Mouse (Mus musculus): ENCODE results near the gene Pdgfc. TPM values are rescaled to one million over a fixed set of nuclear protein-coding genes. Genes with fewer than 3 reads are reported as not detected.

Pdgfc gene
- total RNA-seq, 2 experiments from 2014 or later: 5.4 to 5.5 TPM

DNA sequence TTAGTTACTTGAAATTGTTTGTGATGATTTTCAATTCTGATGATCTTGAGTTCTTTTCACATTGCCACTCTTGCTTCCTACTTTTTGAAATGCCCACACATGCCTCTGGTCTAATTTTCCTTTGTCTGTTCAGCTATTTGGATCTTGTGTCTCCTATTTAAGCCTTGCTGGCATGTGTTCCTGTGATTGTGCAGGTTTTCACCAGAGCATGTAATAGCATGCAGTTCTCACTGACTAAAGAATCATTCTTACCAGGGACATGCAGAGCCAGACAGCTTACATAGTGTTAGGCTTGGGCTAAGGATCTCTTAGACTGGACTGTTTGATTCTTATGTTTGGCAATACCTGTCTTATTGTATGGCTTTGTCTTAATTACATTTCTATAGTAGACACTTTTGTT is 107.5 kb downstream of the Pdgfc start:
- TF ChIP-seq CTCF (conservative IDR thresholded peaks at IDR 0.05): no peak

GRCm38 (mm10) chr3:81149109-81149521 is 112.9 kb downstream of the Pdgfc start:
- peak; percentile 31 to 54 for DNase-seq (ENCODE audit: low spot score in 2 of 2)

More for the DNA sequence above, 107.5 kb downstream of the Pdgfc start:
- no peak for DNase-seq (ENCODE audit: low spot score in 2 of 2)
- Histone ChIP-seq H3K4me3 (no peak overlapping the region), H3K27ac (no peak overlapping the region)

GRCm38 (mm10) chr3:81150228-81150627 is 114.0 kb downstream of the Pdgfc start:
- no peak for TF ChIP-seq CTCF (conservative IDR thresholded peaks at IDR 0.05)

More at GRCm38 (mm10) chr3:81149109-81149521, 112.9 kb downstream of the Pdgfc start:
- no peak for TF ChIP-seq CTCF (conservative IDR thresholded peaks at IDR 0.05)
- Histone ChIP-seq H3K4me3 (no peak overlapping the region), H3K27ac (peak overlapping the region; percentile 80)

DNA sequence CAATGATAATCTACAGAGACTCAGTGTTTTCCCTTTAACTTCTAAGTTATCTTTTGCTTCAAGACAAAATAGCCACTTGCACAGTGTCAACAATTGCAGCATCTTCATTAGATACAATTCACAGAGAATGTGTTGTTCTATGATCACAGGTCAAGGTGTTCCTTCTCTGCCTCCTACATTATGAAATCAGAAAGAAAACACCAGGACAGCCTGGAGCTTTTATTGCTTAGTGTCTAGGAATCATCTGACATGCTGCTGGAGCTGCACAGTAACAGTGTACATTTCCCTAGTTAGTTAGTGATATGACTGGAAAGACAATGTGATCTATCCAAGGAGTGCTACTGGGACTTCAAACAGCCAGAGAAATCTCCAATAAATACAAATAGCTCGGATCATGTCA is 118.2 kb downstream of the Pdgfc start:
- H3K4me3 ChIP-seq: no peak overlapping the region
- DNase-seq (ENCODE audit: low spot score in 2 of 2): no peak
- H3K27ac ChIP-seq: no peak overlapping the region
- no peak for TF ChIP-seq CTCF (conservative IDR thresholded peaks at IDR 0.05)

More at GRCm38 (mm10) chr3:81150228-81150627, 114.0 kb downstream of the Pdgfc start:
- Histone ChIP-seq H3K4me3 (no peak overlapping the region), H3K27ac (no peak overlapping the region)
- no peak for DNase-seq (ENCODE audit: low spot score in 2 of 2)

DNA sequence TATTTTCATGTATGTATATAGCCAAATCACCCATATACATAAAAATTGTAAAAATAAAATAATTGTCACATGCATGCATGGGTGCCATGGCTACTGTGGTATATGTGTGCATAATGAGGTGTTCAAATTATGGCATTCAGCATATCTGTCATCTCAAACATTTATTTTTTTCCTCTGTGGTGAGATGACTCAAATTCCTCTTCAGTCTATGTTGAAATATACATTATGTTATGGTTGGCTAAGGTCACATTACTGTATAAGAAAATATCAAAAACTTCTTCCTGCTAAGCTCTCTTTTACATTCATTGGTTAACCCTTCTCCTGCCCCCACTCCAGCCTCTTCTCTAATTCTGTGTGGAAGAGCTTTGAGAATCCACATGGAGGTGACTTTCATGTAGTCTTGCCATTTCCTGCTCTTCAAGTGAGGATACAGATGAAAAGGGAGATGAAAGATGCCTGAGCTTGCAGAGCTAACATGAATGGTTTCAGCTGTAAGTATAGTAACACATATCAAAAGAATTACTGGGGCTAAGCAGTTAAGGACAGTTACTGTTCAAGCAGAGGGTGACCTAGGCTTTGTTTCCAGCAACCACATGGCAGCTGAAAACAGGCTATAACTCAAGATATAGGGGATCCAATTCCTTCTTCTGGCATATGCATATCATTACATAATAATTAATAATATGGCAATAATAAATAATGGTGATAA is 124.4 kb downstream of the Pdgfc start:
- no peak for TF ChIP-seq CTCF (conservative IDR thresholded peaks at IDR 0.05)

DNA sequence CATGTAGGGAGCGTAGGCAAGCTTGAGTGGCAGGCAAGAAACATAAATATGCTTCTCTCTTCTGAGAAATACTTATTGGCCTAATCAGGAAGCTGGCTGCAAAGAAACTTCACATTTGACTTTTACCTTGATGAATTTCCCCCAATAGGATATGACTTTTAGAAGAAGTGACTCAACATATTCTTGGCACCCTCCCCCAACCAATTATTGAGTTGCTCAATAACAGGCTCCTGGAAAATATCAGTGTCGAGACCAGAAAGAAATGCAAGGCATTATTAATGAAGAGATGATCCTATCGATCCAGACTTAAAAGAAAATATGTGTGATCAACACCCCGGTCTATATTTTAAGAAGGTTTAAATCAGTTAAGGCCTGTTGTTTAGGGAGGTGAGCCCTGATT is 125.9 kb downstream of the Pdgfc start:
- Histone ChIP-seq H3K4me3 (no peak overlapping the region), H3K27ac (no peak overlapping the region)
- DNase-seq (ENCODE audit: low spot score in 2 of 2): no peak
- TF ChIP-seq CTCF (conservative IDR thresholded peaks at IDR 0.05): no peak

More for the DNA sequence above, 124.4 kb downstream of the Pdgfc start:
- Histone ChIP-seq H3K27ac (no peak overlapping the region), H3K4me3 (no peak overlapping the region)
- no peak for DNase-seq (ENCODE audit: low spot score in 2 of 2)

DNA sequence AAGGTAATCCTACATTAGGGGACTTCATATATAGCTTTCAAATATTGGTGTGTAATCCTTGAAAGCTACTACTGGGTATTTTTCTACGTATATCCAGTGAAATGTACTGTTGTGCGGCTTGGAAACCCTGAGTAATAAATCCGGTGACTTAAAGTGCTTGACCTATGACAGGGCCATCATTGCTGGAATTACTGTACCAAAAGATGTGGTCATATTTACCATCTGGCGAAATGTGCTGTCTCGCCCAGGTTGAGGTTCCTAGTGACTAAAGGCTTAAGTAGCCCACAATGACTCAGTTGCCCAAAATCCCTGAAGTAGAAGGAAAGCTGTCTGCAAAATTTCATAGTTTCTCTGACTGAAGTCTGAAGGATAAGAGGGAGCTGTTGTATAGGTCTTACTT is 127.9 kb downstream of the Pdgfc start:
- no peak overlapping the region for H3K4me3 ChIP-seq
- TF ChIP-seq CTCF (conservative IDR thresholded peaks at IDR 0.05): no peak
- no peak for DNase-seq (ENCODE audit: low spot score in 2 of 2)
- no peak overlapping the region for H3K27ac ChIP-seq

DNA sequence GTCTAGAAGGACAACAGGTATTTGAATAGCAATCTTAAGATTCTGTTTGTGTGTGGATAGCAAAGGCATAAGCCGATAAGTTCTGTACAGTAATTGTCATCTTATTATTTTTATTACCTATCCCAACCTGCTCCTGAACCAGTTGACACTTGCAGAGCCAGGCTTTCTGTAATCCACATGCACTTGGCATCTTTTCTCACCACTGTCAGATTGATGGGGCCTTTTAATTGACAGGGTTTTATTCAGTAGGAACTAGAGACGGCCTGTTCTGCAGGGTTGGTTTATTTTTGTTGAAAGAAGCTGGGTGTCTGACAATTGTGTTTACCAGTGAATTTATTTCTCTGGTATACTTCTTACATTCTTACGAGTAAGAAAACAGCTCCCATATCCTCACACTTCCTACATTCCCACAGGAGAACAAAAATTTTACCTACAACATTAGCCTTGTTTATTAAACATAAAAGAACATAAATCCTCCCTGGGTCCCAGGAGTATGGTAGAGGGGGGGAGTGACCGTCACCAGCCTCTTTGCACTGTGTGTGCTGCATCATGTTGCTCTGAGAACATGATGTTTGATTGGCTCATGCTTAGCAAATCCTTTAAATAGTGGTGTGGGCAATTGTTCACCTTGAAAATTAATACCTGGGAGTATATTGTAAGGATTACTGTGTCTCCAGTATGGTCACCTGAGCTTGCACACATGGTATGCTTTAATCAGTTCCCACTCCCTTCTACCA is 134.0 kb downstream of the Pdgfc start:
- H3K4me3 ChIP-seq: no peak overlapping the region

DNA sequence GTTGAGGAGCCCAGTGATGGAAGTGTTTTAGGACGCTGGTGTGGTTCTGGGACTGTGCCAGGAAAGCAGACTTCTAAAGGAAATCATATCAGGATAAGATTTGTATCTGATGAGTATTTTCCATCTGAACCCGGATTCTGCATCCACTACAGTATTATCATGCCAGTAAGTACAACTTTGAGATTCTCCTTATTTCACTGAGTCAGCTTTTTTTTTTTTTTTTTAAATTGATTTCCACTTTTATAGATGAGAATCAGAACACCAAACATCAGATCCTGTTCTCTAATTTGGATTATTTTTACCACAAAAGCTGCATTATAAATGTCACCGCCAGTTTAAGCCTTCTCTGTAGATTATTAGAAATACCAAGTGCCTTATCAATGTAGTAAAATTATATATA is 138.6 kb downstream of the Pdgfc start:
- Histone ChIP-seq H3K4me3 (no peak overlapping the region), H3K27ac (no peak overlapping the region)
- TF ChIP-seq CTCF (conservative IDR thresholded peaks at IDR 0.05): no peak
- DNase-seq (ENCODE audit: low spot score in 2 of 2): no peak

More for the DNA sequence above, 134.0 kb downstream of the Pdgfc start:
- DNase-seq (ENCODE audit: low spot score in 2 of 2): no peak
- no peak for TF ChIP-seq CTCF (conservative IDR thresholded peaks at IDR 0.05)
- H3K27ac ChIP-seq: no peak overlapping the region

DNA sequence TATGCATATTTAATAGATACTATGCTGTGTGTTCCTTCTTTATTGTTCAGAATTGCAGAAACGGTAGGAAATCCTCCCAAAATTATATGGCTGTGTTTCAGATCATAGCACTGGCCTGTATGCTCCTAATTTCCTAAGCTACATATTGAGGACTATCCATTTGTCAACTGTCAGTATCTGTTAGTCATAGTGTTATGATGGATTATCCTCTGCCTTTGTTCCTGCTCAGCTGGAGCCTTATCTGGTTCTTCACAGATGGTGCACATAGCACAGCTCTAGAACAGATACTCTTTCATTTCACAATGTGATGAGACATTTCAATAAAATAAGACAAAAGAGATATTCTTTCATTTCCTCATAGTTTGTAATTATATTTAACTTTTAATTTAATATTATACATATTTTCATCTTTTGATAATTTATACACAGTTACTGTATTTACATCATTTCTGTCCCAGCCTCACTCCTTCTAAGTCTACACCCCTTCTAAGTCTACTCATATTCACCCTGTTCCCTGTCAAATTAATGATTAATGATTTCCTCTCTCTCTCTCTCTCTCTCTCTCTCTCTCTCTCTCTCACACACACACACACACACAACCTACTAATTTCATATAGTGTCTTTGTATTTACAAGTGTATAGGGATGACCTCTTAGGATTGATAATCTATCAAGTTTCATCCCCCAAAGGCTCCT is 145.2 kb downstream of the Pdgfc start:
- Histone ChIP-seq H3K4me3 (no peak overlapping the region), H3K27ac (peak overlapping the region; percentile 82)
- DNase-seq (ENCODE audit: low spot score in 2 of 2): peak; percentile 19 to 47
- TF ChIP-seq CTCF (conservative IDR thresholded peaks at IDR 0.05): no peak

DNA sequence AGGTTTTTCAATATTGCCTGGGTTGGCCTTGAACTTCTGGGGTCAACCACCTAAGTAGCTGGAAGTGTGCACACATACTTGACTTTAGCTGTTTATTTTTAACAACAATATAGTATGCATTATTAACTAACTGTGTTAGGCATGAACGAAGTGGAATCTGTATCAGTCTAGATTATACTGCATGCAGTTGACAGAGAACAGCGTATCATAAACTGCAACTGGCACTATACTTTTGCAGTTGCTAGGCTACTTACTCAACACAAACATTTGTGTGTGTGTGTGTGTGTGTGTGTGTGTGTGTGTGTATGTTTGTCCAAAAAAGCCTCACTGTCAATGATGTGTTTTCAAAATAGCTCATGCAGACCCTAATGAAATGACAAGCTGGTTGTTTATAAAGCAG is 160.7 kb downstream of the Pdgfc start:
- Histone ChIP-seq H3K27ac (no peak overlapping the region), H3K4me3 (no peak overlapping the region)
- TF ChIP-seq CTCF (conservative IDR thresholded peaks at IDR 0.05): no peak
- no peak for DNase-seq (ENCODE audit: low spot score in 2 of 2)

GRCm38 (mm10) chr3:81197644-81198043 is 161.4 kb downstream of the Pdgfc start:
- H3K4me3 ChIP-seq: no peak overlapping the region
- no peak for TF ChIP-seq CTCF (conservative IDR thresholded peaks at IDR 0.05)
- no peak overlapping the region for H3K27ac ChIP-seq
- no peak for DNase-seq (ENCODE audit: low spot score in 2 of 2)

DNA sequence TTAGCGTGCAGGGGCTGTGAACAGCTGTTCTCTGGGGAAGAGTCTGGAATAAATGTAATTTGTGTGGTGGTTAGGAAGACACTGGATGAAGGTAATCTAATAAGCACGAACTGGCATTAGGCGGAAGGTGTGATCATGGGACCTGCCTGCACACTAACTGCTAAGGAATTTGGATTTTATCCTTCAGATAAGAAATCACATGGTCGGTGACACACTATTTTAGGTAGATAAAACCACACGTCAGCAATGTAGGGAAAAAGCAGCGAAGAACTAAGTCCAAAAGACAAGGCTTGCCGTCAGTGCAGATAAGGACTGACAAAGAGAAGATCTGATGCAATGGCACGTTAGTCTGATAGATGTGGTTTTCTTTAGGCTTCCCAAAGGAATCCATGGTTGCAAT is 164.4 kb downstream of the Pdgfc start:
- DNase-seq (ENCODE audit: low spot score in 2 of 2): no peak
- Histone ChIP-seq H3K4me3 (no peak overlapping the region), H3K27ac (no peak overlapping the region)
- TF ChIP-seq CTCF (conservative IDR thresholded peaks at IDR 0.05): no peak

All from layer of hippocampus, adult 2 months (tissue).